Mouse (Mus musculus): ENCODE measurements around the gene Lhx2. TPM values are rescaled to one million over a fixed set of nuclear protein-coding genes. Genes with fewer than 3 reads are reported as not detected.
A peak's percentile ranks its signal among the peaks of the same experiment; 100 is the strongest.

The Lhx2 gene
- total RNA-seq (2022) = 10 to 100 TPM; 55.7 to 61.8 (median 58.4) TPM

DNA sequence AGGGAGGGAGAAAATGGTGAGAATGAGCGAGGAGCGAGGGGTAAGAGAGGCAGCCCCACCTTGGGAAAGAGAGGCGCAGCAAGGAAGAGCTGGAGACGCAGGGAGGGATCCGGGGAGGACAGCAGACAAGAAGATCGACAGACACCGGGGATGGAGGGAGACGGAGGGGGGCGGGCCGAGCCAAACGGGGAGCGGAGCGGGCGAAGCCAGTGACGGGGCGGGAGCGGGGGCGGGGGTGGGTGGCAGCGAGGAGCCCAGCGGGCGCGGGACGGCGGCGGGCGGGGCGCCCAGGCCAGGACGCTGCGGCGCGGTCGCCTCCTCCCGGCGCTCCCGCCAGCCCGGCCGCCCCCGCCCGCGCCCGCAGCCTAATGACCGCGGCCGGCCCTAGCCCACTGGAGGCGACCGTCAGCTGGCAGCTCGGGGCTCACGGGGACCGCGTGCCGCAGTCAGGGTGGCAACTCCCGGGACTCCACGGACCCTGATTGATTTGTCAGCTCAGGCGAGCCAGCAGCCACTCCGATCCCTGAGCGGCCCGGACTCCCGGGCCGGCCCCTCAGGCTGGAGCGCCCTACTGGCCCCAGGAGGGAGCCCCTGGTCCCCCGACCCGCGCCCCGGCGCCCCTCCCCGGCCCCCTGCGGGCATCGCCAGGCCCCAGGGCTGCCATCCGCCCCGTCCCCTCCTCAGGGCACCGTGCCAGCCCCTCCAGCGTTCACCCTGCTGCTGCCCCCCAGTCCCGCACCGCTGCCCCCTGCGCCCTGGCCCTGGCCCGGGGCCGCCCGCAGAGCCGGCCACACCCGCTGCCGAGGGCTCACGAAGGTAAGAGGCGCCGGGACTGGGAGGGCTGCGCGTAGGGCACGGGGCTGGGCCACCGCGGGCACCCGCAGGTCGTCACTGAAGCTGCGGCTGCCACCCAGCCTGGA lies at the start of gene Lhx2:
Lhx2 (plus strand) TSS at position 292 of the 920 bp plus-strand sequence.
- DNase-seq (ENCODE audit: low spot score in 2 of 2) = peak in 1 of 2 experiments; percentile 9

- no peak for DNase-seq (ENCODE audit: low spot score in 2 of 2)
Measured at GRCm38 (mm10) chr2:38291526-38291925, 47.6 kb upstream of the Lhx2 start.

GRCm38 (mm10) chr2:38295939-38296338 lies 43.1 kb upstream of the Lhx2 start:
- no peak for DNase-seq (ENCODE audit: low spot score in 2 of 2)

DNA sequence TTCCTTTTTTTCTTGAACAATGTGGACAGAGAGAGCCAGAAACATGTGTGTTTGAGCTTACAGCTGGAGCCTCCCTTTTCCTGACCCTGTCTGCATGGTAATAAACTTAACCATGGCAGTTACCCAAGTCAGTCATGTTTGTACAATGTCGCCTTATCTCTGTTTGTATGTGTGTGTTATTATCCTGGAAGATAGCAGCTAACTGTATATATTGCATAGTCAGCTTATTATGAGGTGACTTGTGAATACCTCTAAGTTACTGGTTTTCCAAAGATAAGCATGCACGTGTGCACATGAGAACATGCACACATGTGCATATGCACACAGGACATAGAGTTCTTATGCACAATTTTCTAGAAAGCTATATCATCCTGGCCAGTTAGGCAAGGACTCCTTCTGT lies 38.1 kb upstream of the Lhx2 start:
- DNase-seq (ENCODE audit: low spot score in 2 of 2) = no peak

DNA sequence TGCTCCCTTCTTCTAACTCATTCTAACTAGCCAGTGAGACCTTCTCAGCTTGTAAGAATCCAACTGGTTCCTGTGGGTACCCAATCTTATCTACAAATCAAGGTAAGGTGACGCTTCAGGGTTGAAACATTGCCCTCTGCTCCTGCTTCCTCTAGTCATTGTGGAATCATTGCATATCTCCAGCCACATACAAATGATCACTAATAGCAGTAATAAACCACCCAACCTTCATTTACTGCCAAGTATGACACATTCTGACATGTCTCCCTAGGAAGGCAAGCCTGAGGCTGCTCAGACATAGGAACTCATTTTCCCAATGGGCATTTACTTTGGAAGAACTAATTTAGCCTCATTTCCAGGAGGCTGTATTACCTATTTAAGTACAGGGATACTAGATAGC lies 33.9 kb upstream of the Lhx2 start:
- DNase-seq (ENCODE audit: low spot score in 2 of 2) = no peak

DNA sequence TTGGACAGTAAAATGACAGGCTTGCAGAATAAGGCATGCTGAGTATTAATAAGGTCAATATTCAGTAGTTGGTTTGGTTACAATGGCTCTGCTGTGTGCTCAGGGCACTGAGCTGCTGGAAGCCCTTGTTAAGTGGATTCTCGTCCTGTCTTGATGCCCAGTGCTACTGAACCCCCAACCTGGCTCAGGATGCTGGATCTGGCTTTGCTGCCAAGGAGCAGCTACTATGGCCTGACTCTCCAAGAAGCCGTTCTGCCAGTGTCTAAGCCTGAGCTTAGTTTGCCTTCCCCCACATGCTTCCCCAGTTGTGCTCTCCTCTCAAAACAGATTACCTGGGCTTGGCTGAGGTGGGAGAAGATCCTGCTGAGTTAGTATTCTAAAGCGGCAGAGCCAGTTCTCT lies 26.2 kb upstream of the Lhx2 start:
- DNase-seq (ENCODE audit: low spot score in 2 of 2) = no peak

DNA sequence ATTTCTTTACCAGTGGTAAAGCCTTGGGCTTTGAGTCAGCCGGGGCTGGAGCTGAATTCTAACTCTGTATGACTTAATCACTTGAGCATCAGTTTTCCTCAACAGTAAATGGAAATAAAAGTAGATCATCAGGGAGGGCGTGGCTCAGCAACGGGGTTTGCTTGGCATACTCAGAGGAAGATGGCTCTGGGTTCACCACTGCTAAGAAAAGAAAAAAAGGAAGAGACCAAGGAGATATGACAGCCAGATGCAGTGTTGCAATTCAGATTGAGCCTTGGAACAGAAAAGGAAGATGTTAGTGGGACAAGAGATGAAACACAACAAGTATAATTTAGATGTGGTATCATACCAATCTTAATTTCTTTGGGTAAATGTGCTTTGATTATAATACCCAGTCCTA lies 25.7 kb upstream of the Lhx2 start:
- no peak for DNase-seq (ENCODE audit: low spot score in 2 of 2)

GRCm38 (mm10) chr2:38319086-38319485 lies 20.0 kb upstream of the Lhx2 start:
- DNase-seq (ENCODE audit: low spot score in 2 of 2) = no peak

DNA sequence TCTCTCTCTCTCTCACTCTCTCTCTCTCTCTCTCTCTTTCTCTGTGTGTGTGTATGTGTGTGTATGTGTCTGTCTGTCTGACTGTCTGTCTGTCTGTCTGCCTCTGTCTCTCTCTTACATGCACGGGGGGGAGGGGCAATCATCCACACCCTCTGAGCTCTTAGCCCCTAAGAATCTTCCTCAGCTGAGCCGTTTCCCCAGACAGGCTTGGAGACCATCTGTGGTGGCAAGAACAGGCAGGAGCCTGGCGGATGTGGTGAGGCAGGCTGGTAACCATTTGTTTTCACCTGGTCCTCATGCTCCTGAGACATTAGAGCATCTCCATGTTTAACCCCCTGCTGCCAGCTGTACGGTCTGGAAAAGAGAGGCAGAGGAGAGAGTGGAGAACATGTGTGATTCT lies 18.2 kb upstream of the Lhx2 start:
- no peak for DNase-seq (ENCODE audit: low spot score in 2 of 2)

- no peak for DNase-seq (ENCODE audit: low spot score in 2 of 2)
Measured at GRCm38 (mm10) chr2:38323380-38323779, 15.7 kb upstream of the Lhx2 start.

DNA sequence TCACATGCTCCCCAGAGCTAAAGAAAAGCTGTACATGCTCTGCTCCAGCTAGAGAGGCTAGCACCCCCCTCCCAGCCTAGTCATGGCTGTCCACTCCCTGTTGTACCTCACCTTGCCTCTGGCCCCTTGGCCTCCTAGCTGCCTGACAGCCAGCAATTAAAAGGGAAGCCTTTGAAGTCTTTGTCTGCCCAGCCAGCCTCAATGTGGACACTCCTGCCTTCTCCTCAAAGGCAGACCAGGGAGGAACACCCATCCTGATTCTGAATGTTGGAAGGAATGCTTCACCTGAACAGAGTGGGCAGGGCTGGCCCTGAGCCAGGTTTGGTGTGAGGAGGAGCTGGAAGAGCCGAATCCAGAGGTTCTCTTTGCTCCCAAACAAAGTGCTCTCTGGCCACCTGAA lies 12.4 kb upstream of the Lhx2 start:
- DNase-seq (ENCODE audit: low spot score in 2 of 2) = no peak

DNA sequence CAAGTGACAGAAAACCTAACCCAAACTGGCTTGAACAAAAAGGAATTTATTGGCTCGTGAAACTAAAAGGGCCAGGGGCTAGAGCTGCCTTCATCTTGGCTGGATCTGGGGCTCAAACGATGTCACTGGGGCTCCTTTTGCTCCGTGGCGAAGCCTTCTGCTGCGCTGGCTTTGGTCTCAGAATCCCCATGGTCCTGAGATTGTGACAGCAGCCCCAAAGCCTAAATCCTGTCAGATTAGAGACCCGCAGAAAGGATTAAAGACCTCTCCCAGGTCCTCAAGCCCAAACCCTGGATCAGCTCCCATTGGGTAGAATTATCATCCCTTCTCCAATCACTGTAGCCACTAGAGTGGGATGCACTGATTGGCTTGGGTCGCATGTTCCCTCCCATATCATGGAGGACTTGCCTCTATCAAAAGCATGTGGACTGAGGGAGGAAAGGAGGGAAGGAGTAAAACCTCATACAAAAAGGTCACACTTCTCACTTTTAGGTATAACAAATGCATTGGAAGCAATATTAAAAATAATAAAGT lies 5.4 kb upstream of the Lhx2 start:
- DNase-seq (ENCODE audit: low spot score in 2 of 2) = no peak

GRCm38 (mm10) chr2:38336606-38337005 lies 2.5 kb upstream of the Lhx2 start:
- DNase-seq (ENCODE audit: low spot score in 2 of 2) = no peak

DNA sequence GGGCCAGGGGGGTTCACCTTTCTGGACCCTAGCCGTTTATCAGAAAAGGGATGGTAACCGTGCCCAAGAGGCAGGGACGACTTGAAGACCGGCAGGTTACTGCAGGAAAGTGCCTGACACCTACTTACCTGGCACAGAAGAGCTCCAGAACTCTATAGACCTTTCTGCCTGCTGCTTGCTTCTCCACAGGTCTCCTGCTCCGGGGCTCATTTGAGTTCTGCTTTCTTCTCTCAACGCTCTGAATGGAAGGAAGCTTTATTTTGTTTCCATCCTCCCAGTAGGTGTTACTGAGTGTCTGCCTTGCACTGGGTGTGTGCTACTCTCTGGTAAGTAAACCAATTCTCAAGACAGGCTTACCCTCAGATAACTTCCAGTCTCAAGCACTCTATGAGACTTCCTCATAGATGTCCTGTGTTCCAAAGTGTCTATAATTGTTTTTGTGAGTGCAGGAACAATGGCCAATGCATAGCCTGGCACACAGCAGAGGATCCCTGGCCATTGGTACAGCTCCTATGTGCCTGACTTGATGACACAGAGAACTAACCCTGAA lies 1.9 kb upstream of the Lhx2 start:
- no peak for DNase-seq (ENCODE audit: low spot score in 2 of 2)

DNA sequence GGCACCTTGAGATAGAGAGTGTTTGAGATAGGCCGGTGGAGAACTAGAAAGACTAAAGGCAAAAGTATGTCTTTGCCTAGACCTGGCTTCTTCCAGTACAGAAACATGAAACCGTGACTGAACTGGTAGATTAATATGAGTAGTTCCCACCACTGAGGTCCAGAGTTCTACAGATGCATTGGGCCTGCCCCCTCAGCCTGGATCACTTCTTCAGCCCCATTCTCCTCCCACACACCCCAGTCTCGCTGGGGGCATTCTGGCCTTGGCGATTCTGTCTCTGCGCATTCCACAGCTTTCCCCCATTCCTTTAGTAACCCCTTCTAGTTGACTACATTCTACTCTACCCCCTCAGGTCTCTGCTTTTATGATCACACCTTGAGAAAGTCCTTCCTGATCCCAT lies 1.4 kb upstream of the Lhx2 start:
- no peak for DNase-seq (ENCODE audit: low spot score in 2 of 2)

DNA sequence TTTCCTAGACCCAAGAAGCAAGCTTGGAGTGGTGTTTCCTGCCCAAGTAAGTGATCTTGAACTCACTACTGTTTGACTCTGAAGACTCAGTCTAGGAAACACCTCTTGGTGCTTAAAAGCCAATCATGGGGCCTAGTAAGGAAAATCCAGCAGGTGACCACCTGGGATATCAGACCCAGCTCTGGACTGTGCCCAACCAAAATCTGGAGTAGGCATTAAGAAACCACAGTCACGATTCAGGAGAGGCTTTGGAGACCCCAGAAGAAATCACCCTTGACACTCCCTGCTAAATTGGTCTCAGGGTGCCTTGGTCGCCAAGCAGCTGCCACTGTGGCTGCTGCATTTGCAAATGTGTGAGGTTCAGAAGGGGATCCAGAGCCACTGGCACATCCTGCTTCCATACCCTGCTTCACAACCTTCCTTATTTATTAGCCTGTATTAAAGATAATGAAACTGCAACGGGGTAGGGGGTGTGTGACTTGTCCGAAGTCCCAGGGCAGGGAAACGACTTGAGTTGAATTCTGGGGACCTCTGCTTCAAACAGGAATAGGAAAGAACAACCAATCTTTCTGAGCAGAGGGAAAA lies 641 bp upstream of the Lhx2 start:
- DNase-seq (ENCODE audit: low spot score in 2 of 2) = no peak

GRCm38 (mm10) chr2:38339910-38340625 lies 987 bp downstream of the Lhx2 start:
- no peak for DNase-seq (ENCODE audit: low spot score in 2 of 2)

DNA sequence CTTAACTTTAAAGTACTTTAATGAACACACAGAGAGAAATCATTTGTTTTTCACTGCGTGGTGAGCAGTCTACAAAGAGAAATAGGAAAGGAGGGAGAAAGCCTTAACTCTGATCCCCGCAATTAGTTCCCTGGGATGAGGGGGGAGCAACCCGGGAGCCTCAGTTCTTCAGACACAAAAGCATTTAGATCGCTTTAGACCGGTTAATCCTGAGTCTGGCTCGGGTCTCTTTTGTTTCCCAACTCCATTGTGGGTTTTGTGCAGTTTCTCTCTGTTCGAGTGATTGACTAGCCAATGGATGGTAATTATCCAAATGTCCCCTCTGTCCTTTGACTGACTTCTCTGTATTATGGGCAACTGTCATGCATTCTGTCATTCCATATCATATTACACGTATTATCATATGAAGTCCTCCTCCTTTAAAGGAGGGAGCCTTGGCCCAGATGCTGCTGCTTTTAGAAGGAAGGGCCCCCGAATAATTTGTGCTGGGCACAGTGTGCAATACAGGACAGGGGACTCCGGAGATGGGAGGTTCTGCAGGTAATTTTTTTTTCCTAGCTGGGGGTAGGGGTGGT lies 1.6 kb downstream of the Lhx2 start:
- no peak for DNase-seq (ENCODE audit: low spot score in 2 of 2)

GRCm38 (mm10) chr2:38343573-38343972 lies 4.5 kb downstream of the Lhx2 start:
- DNase-seq (ENCODE audit: low spot score in 2 of 2) = no peak

- no peak for DNase-seq (ENCODE audit: low spot score in 2 of 2)
Measured at GRCm38 (mm10) chr2:38344727-38345126, 5.6 kb downstream of the Lhx2 start.

GRCm38 (mm10) chr2:38346417-38346816 lies 7.3 kb downstream of the Lhx2 start:
- no peak for DNase-seq (ENCODE audit: low spot score in 2 of 2)

Measured in left cerebral cortex, adult 8-10 months (tissue).